Mouse (Mus musculus): ENCODE measurements around the gene Hnrnph3. TPM values are rescaled to one million over a fixed set of nuclear protein-coding genes. Genes with fewer than 3 reads are reported as not detected.
A peak's percentile ranks its signal among the peaks of the same experiment; 100 is the strongest.

The Hnrnph3 gene
- polyA plus RNA-seq, 1 experiment from 2014 or later = 165 TPM

- Histone ChIP-seq H3K4me1 (replicated peaks) (peaks cover 42% of the 10 kb centered on the region), H3K9me3 (no peaks in the 10 kb centered on the region), H3K9ac (peak overlapping the region; percentile 61), H3K4me2 (peak overlapping the region; percentile 84), H3K36me3 (no peaks in the 10 kb centered on the region), H3K4me3 (peak overlapping the region; percentile 15), H3K27me3 (no peaks in the 10 kb centered on the region), H3K27ac (replicated peaks) (peak overlapping the region; percentile 100)
- WGBS = 37% methylated on average over 6 of the region's 6 CpGs
- no peak for ATAC-seq (ENCODE audit: low read depth)
These were observed 2.8 kb upstream of the Hnrnph3 start for GRCm38 (mm10) chr10:63026795-63027160.

- Histone ChIP-seq H3K36me3 (no peaks in the 10 kb centered on the region), H3K27me3 (no peaks in the 10 kb centered on the region), H3K9ac (peak overlapping the region; percentile 61), H3K4me2 (peak overlapping the region; percentile 84), H3K4me3 (peak overlapping the region; percentile 15), H3K9me3 (no peaks in the 10 kb centered on the region), H3K27ac (replicated peaks) (peak overlapping the region; percentile 100), H3K4me1 (replicated peaks) (peaks cover 47% of the 10 kb centered on the region)
- WGBS = 7% methylated on average over 8 of the region's 8 CpGs
- no peak for ATAC-seq (ENCODE audit: low read depth)
These were observed 2.3 kb upstream of the Hnrnph3 start for GRCm38 (mm10) chr10:63026156-63026794.

- Histone ChIP-seq H3K36me3 (no peaks in the 10 kb centered on the region), H3K4me3 (peak overlapping the region; percentile 88), H3K9ac (peak overlapping the region; percentile 80), H3K4me1 (replicated peaks) (peaks cover 54% of the 10 kb centered on the region), H3K4me2 (peak overlapping the region; percentile 84), H3K9me3 (no peaks in the 10 kb centered on the region), H3K27ac (replicated peaks) (peak overlapping the region; percentile 100), H3K27me3 (no peaks in the 10 kb centered on the region)
- ATAC-seq (ENCODE audit: low read depth) = no peak
- WGBS = 11% methylated on average over 6 of the region's 6 CpGs
These were observed 1.5 kb upstream of the Hnrnph3 start for GRCm38 (mm10) chr10:63025491-63026011.

- no peaks in the 10 kb centered on the region for H3K36me3 ChIP-seq
- no peaks in the 10 kb centered on the region for H3K27me3 ChIP-seq
- peak overlapping the region; percentile 84 for H3K4me2 ChIP-seq
- peak overlapping the region; percentile 80 for H3K9ac ChIP-seq
- H3K4me1 ChIP-seq (replicated peaks) = peaks cover 59% of the 10 kb centered on the region
- H3K4me3 ChIP-seq = peak overlapping the region; percentile 88
- H3K27ac ChIP-seq (replicated peaks) = peak overlapping the region; percentile 100
- H3K9me3 ChIP-seq = no peaks in the 10 kb centered on the region
- 29% methylated on average over 2 of the region's 2 CpGs for WGBS
- no peak for ATAC-seq (ENCODE audit: low read depth)
These were observed 999 bp upstream of the Hnrnph3 start for GRCm38 (mm10) chr10:63025016-63025415.

GRCm38 (mm10) chr10:63024580-63024910 is 528 bp upstream of the Hnrnph3 start:
- Histone ChIP-seq H3K9ac (peak overlapping the region; percentile 80), H3K4me2 (peak overlapping the region; percentile 84), H3K4me3 (peak overlapping the region; percentile 88), H3K27ac (replicated peaks) (peak overlapping the region; percentile 100), H3K9me3 (no peaks in the 10 kb centered on the region), H3K36me3 (no peaks in the 10 kb centered on the region), H3K27me3 (no peaks in the 10 kb centered on the region), H3K4me1 (replicated peaks) (peaks cover 64% of the 10 kb centered on the region)
- peak; percentile 42 for ATAC-seq (ENCODE audit: low read depth)
- under 1% methylated on average over 8 of the region's 8 CpGs for WGBS

- peak overlapping the region; percentile 100 for H3K27ac ChIP-seq (replicated peaks)
- H3K4me2 ChIP-seq = peak overlapping the region; percentile 84
- H3K4me1 ChIP-seq (replicated peaks) = peaks cover 70% of the 10 kb centered on the region
- ATAC-seq (ENCODE audit: low read depth) = peak; percentile 43
- peak overlapping the region; percentile 99 for H3K9ac ChIP-seq
- H3K4me3 ChIP-seq = peak overlapping the region; percentile 88
- under 1% methylated on average over 68 of the region's 68 CpGs for WGBS
- H3K27me3 ChIP-seq = no peaks in the 10 kb centered on the region
- H3K9me3 ChIP-seq = no peaks in the 10 kb centered on the region
- no peaks in the 10 kb centered on the region for H3K36me3 ChIP-seq
These were observed 782 bp downstream of the Hnrnph3 start for GRCm38 (mm10) chr10:63023121-63023748.

- WGBS = under 1% methylated on average over 27 of the region's 27 CpGs
- Histone ChIP-seq H3K4me3 (peak overlapping the region; percentile 88), H3K4me2 (peak overlapping the region; percentile 84), H3K4me1 (replicated peaks) (peaks cover 68% of the 10 kb centered on the region), H3K36me3 (peaks cover 4% of the 10 kb centered on the region), H3K9ac (peak overlapping the region; percentile 99), H3K27me3 (no peaks in the 10 kb centered on the region), H3K9me3 (no peaks in the 10 kb centered on the region), H3K27ac (replicated peaks) (peak overlapping the region; percentile 100)
- ATAC-seq (ENCODE audit: low read depth) = no peak
These were observed 1.4 kb downstream of the Hnrnph3 start for GRCm38 (mm10) chr10:63022541-63023120.

- Histone ChIP-seq H3K9me3 (no peaks in the 10 kb centered on the region), H3K36me3 (peaks cover 12% of the 10 kb centered on the region), H3K27ac (replicated peaks) (no peak overlapping the region), H3K4me3 (peak overlapping the region; percentile 88), H3K4me1 (replicated peaks) (peaks cover 67% of the 10 kb centered on the region), H3K9ac (peak overlapping the region; percentile 99), H3K4me2 (peak overlapping the region; percentile 84), H3K27me3 (no peaks in the 10 kb centered on the region)
- ATAC-seq (ENCODE audit: low read depth) = no peak
- WGBS = 59% methylated on average over 4 of the region's 4 CpGs
These were observed 2.3 kb downstream of the Hnrnph3 start for GRCm38 (mm10) chr10:63021702-63022101.

- H3K27ac ChIP-seq (replicated peaks) = no peak overlapping the region
- WGBS = 73% methylated on average over 6 of the region's 6 CpGs
- H3K9me3 ChIP-seq = no peaks in the 10 kb centered on the region
- peaks cover 34% of the 10 kb centered on the region for H3K36me3 ChIP-seq
- no peaks in the 10 kb centered on the region for H3K27me3 ChIP-seq
- H3K4me2 ChIP-seq = peak overlapping the region; percentile 84
- no peak for ATAC-seq (ENCODE audit: low read depth)
- no peak overlapping the region for H3K9ac ChIP-seq
- peaks cover 50% of the 10 kb centered on the region for H3K4me1 ChIP-seq (replicated peaks)
- H3K4me3 ChIP-seq = no peak overlapping the region
These were observed 4.7 kb downstream of the Hnrnph3 start for GRCm38 (mm10) chr10:63019304-63019703.

GRCm38 (mm10) chr10:63014168-63014567 is 9.8 kb downstream of the Hnrnph3 start:
- Histone ChIP-seq H3K36me3 (peaks cover 83% of the 10 kb centered on the region), H3K4me3 (no peak overlapping the region), H3K27me3 (no peaks in the 10 kb centered on the region), H3K4me1 (replicated peaks) (peaks cover 20% of the 10 kb centered on the region), H3K9ac (no peak overlapping the region), H3K9me3 (no peaks in the 10 kb centered on the region), H3K27ac (replicated peaks) (no peak overlapping the region), H3K4me2 (no peak overlapping the region)
- WGBS = 90% methylated on average over 9 of the region's 9 CpGs
- no peak for ATAC-seq (ENCODE audit: low read depth)

- 78% methylated on average over 3 of the region's 3 CpGs for WGBS
- no peak for ATAC-seq (ENCODE audit: low read depth)
- H3K4me2 ChIP-seq = no peak overlapping the region
- no peak overlapping the region for H3K4me3 ChIP-seq
- H3K27ac ChIP-seq (replicated peaks) = no peak overlapping the region
- H3K36me3 ChIP-seq = peaks cover 88% of the 10 kb centered on the region
- no peaks in the 10 kb centered on the region for H3K9me3 ChIP-seq
- H3K27me3 ChIP-seq = no peaks in the 10 kb centered on the region
- no peak overlapping the region for H3K9ac ChIP-seq
- peaks cover 13% of the 10 kb centered on the region for H3K4me1 ChIP-seq (replicated peaks)
These were observed 10.5 kb downstream of the Hnrnph3 start for GRCm38 (mm10) chr10:63013476-63013875.

GRCm38 (mm10) chr10:63011556-63011955 is 12.5 kb downstream of the Hnrnph3 start:
- ATAC-seq (ENCODE audit: low read depth) = no peak
- Histone ChIP-seq H3K9me3 (no peaks in the 10 kb centered on the region), H3K9ac (no peak overlapping the region), H3K36me3 (peaks cover 94% of the 10 kb centered on the region), H3K4me3 (no peak overlapping the region), H3K4me1 (replicated peaks) (0 out of 2 replicates have a peak, but pooled peaks cover under 1% of the 10 kb centered on the region), H3K4me2 (no peak overlapping the region), H3K27ac (replicated peaks) (no peak overlapping the region), H3K27me3 (no peaks in the 10 kb centered on the region)
- WGBS = 84% methylated on average over 6 of the region's 6 CpGs
